Mouse (Mus musculus) ES-Bruce4 (cell line): ENCODE measurements at regions not wholly inside any gene's neighbourhood (a gene's known extent, or its start where the extent isn't known, plus 50 kb on each side); places are given as distances from the start of the nearest gene placed in this dataset.

Experiments used
- H3K27ac ChIP-seq: 2 replicates; pipeline ENCODE4 v1.5.1; 2012; ENCODE audit warnings: low read length, inconsistent platforms; ENCODE audit not compliant: insufficient read depth
- H3K27me3 ChIP-seq: 2 replicates; pipeline ENCODE4 v1.6.1; 2012; ENCODE audit warnings: mild to moderate bottlenecking, low read length, inconsistent platforms; ENCODE audit not compliant: control insufficient read depth, poor library complexity, insufficient read depth, severe bottlenecking
- H3K36me3 ChIP-seq: 2 replicates; pipeline ENCODE4 v1.6.1; 2012; ENCODE audit warnings: inconsistent platforms, mild to moderate bottlenecking, low read length, moderate library complexity; ENCODE audit not compliant: control insufficient read depth, poor library complexity, insufficient read depth, severe bottlenecking
- H3K4me1 ChIP-seq: one replicate; pipeline ENCODE4 v1.8.1; 2011; ENCODE audit warnings: low read length; ENCODE audit not compliant: control insufficient read depth, insufficient read depth
- H3K4me3 ChIP-seq: 2 replicates; pipeline ENCODE4 v1.5.1; 2011; ENCODE audit warnings: low read depth, mild to moderate bottlenecking, low read length
- H3K9ac ChIP-seq: 2 replicates; pipeline ENCODE4 v1.6.1; 2012; ENCODE audit warnings: low read depth, mild to moderate bottlenecking, inconsistent platforms; ENCODE audit not compliant: poor library complexity, severe bottlenecking
- H3K9me3 ChIP-seq: replicated peaks from 2 replicates; pipeline ENCODE4 v1.6.1; 2012; ENCODE audit warnings: mild to moderate bottlenecking, low read length, inconsistent platforms; ENCODE audit not compliant: control insufficient read depth, poor library complexity, insufficient read depth, severe bottlenecking
- CTCF ChIP-seq: IDR thresholded peaks from one replicate; pipeline ENCODE4 v1.8.1; 2011; ENCODE audit warnings: low read depth, low read length
- EP300 ChIP-seq: IDR thresholded peaks from 2 replicates; pipeline ENCODE4 v1.6.1; 2011; ENCODE audit warnings: low read depth, low read length; ENCODE audit not compliant: insufficient read depth
- POLR2A ChIP-seq: IDR thresholded peaks from one replicate; pipeline ENCODE4 v1.8.1; 2011; ENCODE audit warnings: low read length; ENCODE audit not compliant: insufficient read depth

DNA sequence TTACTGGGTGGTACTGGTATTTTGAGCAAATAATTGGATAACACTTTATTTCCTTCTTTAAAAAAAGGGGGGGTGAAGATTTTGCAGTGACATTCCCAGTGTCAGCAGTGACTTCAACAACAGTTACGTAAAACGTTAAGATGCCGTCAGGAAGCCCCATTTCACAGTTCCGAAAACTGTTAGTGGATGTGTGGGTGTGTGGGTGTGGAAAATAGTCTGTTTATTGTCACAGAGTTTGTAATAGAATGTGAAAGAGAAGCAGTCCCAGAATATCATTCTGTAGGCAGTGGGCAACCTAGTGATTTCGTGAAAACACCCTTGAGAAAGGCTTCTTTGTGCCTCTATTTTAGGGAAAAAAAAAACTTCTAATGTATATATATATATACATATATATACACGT, 101.4 kb upstream of the Pcdh10 start:
- H3K27me3 ChIP-seq = no peaks in the 10 kb centered on the region
- no peaks in the 10 kb centered on the region for H3K9me3 ChIP-seq
- no peak overlapping the region for H3K27ac ChIP-seq
- no peak overlapping the region for H3K9ac ChIP-seq
- no peak overlapping the region for H3K4me3 ChIP-seq
- TF ChIP-seq EP300 = no peak
- no peak for TF ChIP-seq POLR2A
- no peak for TF ChIP-seq CTCF
- H3K36me3 ChIP-seq = no peaks in the 10 kb centered on the region
- no peaks in the 10 kb centered on the region for H3K4me1 ChIP-seq

- no peaks in the 10 kb centered on the region for H3K4me1 ChIP-seq
These were observed 80.8 kb upstream of the Pcdh10 start for GRCm38 (mm10) chr3:45297242-45297853.

GRCm38 (mm10) chr3:45319257-45319656, 58.9 kb upstream of the Pcdh10 start:
- H3K4me1 ChIP-seq = no peaks in the 10 kb centered on the region
- H3K9me3 ChIP-seq = no peaks in the 10 kb centered on the region
- no peak for TF ChIP-seq EP300
- no peak for TF ChIP-seq CTCF
- TF ChIP-seq POLR2A = no peak
- no peak overlapping the region for H3K9ac ChIP-seq
- H3K36me3 ChIP-seq = no peaks in the 10 kb centered on the region
- H3K27me3 ChIP-seq = no peaks in the 10 kb centered on the region
- no peak overlapping the region for H3K27ac ChIP-seq
- no peak overlapping the region for H3K4me3 ChIP-seq

More at GRCm38 (mm10) chr3:45297242-45297853, 80.8 kb upstream of the Pcdh10 start:
- Histone ChIP-seq H3K27ac (no peak overlapping the region), H3K9me3 (no peaks in the 10 kb centered on the region), H3K4me3 (no peak overlapping the region), H3K9ac (no peak overlapping the region), H3K27me3 (no peaks in the 10 kb centered on the region), H3K36me3 (no peaks in the 10 kb centered on the region)
- TF ChIP-seq POLR2A (no peak), EP300 (no peak), CTCF (no peak)
